Mouse (Mus musculus): ENCODE results near the gene Tgfbr3.

DNA sequence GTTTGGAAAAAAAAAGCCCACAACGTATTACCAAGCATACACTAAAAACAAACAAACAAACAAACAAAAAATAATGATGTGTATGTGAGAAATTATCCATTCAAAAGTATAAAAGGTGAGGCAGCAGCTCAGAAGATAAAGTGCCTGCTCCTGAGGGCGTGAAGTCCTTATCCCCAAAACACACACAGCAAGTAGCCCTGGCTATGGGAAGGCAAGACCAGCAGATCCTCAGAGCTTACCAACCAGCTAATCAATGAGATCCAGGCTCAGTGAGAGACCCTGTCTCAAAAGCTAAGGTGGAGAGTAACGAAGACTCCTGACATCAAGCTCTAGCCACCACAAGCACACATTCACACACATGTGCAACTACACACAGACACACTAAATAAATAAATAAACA lies 70.8 kb downstream of the Tgfbr3 start:
- TF ChIP-seq MYOD1 (IDR thresholded peaks at IDR 0.05; ENCODE audit: control insufficient read depth in 1 of 3, insufficient read length in 2 of 3, low read depth in 2 of 3) (no peak), POLR2A (IDR thresholded peaks at IDR 0.05; ENCODE audit: insufficient read length, low read depth) (no peak), REST (IDR thresholded peaks at IDR 0.05; ENCODE audit: insufficient read depth, insufficient read length) (no peak), TCF12 (IDR thresholded peaks at IDR 0.05; ENCODE audit: insufficient read depth, poor library complexity, severe bottlenecking) (no peak), MAX (IDR thresholded peaks at IDR 0.05; ENCODE audit: low read depth) (no peak), SRF (IDR thresholded peaks at IDR 0.05; ENCODE audit: control insufficient read depth, insufficient read length, low read depth) (no peak), E2F4 (IDR thresholded peaks at IDR 0.05; ENCODE audit: insufficient read depth) (no peak)

Measured in myocyte (in vitro differentiated cells).